Mouse (Mus musculus): ENCODE results near the gene Hunk.

Hunk gene

GRCm38 (mm10) chr16:90386514-90387160, 824 bp downstream of the Hunk start:
- peak overlapping the region; percentile 95 for H3K4me3 ChIP-seq (replicated peaks; ENCODE audit: low read length)
- H3K27me3 ChIP-seq (ENCODE audit: insufficient read depth, low read length), result peaks cover 62% of the 10 kb centered on the region
- peaks cover 51% of the 10 kb centered on the region for H3K4me1 ChIP-seq (replicated peaks; ENCODE audit: low read depth, low read length)
- peaks cover 9% of the 10 kb centered on the region; the same call in 1 of the 2 replicates for H3K9me3 ChIP-seq (ENCODE audit: low read length)
- peaks cover 8% of the 10 kb centered on the region; the same call in 1 of the 2 replicates for H3K36me3 ChIP-seq (ENCODE audit: insufficient read depth, low read length)
- TF ChIP-seq NANOG (IDR thresholded peaks at IDR 0.05; ENCODE audit: borderline replicate concordance, low read length) (no peak), CTCF (conservative IDR thresholded peaks at IDR 0.05; ENCODE audit: low read length) (peak; percentile 38), POU5F1 (IDR thresholded peaks at IDR 0.05; ENCODE audit: borderline replicate concordance, low read length) (no peak)

GRCm38 (mm10) chr16:90387161-90387671, 1.4 kb downstream of the Hunk start:
- Histone ChIP-seq H3K4me3 (replicated peaks; ENCODE audit: low read length) (peak overlapping the region; percentile 95), H3K9me3 (ENCODE audit: low read length) (peaks cover 6% of the 10 kb centered on the region; the same call in 1 of the 2 replicates), H3K27me3 (ENCODE audit: insufficient read depth, low read length) (peaks cover 59% of the 10 kb centered on the region), H3K36me3 (ENCODE audit: insufficient read depth, low read length) (peaks cover 9% of the 10 kb centered on the region; the same call in 1 of the 2 replicates), H3K4me1 (replicated peaks; ENCODE audit: low read depth, low read length) (peaks cover 53% of the 10 kb centered on the region)
- TF ChIP-seq CTCF (conservative IDR thresholded peaks at IDR 0.05; ENCODE audit: low read length), result no peak
- TF ChIP-seq POU5F1 (IDR thresholded peaks at IDR 0.05; ENCODE audit: borderline replicate concordance, low read length), result no peak
- TF ChIP-seq NANOG (IDR thresholded peaks at IDR 0.05; ENCODE audit: borderline replicate concordance, low read length), result no peak

GRCm38 (mm10) chr16:90387961-90388360, 2.1 kb downstream of the Hunk start:
- 0 out of 2 replicates have a peak, but pooled peaks cover 4% of the 10 kb centered on the region for H3K9me3 ChIP-seq (ENCODE audit: low read length)
- H3K27me3 ChIP-seq (ENCODE audit: insufficient read depth, low read length), result peaks cover 52% of the 10 kb centered on the region
- peaks cover 9% of the 10 kb centered on the region; the same call in 1 of the 2 replicates for H3K36me3 ChIP-seq (ENCODE audit: insufficient read depth, low read length)
- peaks cover 58% of the 10 kb centered on the region for H3K4me1 ChIP-seq (replicated peaks; ENCODE audit: low read depth, low read length)
- TF ChIP-seq CTCF (conservative IDR thresholded peaks at IDR 0.05; ENCODE audit: low read length), result no peak
- no peak for TF ChIP-seq POU5F1 (IDR thresholded peaks at IDR 0.05; ENCODE audit: borderline replicate concordance, low read length)
- TF ChIP-seq NANOG (IDR thresholded peaks at IDR 0.05; ENCODE audit: borderline replicate concordance, low read length), result no peak
- H3K4me3 ChIP-seq (replicated peaks; ENCODE audit: low read length), result no peak overlapping the region

- H3K9me3 ChIP-seq (ENCODE audit: low read length), result 0 out of 2 replicates have a peak, but pooled peaks cover 4% of the 10 kb centered on the region
- TF ChIP-seq CTCF (conservative IDR thresholded peaks at IDR 0.05; ENCODE audit: low read length) (no peak), POU5F1 (IDR thresholded peaks at IDR 0.05; ENCODE audit: borderline replicate concordance, low read length) (no peak), NANOG (IDR thresholded peaks at IDR 0.05; ENCODE audit: borderline replicate concordance, low read length) (no peak)
- H3K4me3 ChIP-seq (replicated peaks; ENCODE audit: low read length), result no peak overlapping the region
- H3K27me3 ChIP-seq (ENCODE audit: insufficient read depth, low read length), result peaks cover 39% of the 10 kb centered on the region
- peaks cover 9% of the 10 kb centered on the region; the same call in 1 of the 2 replicates for H3K36me3 ChIP-seq (ENCODE audit: insufficient read depth, low read length)
- peaks cover 63% of the 10 kb centered on the region for H3K4me1 ChIP-seq (replicated peaks; ENCODE audit: low read depth, low read length)
Measured at GRCm38 (mm10) chr16:90389103-90389750, 3.4 kb downstream of the Hunk start.

GRCm38 (mm10) chr16:90390731-90391130, 4.9 kb downstream of the Hunk start:
- Histone ChIP-seq H3K9me3 (ENCODE audit: low read length) (0 out of 2 replicates have a peak, but pooled peaks cover 4% of the 10 kb centered on the region), H3K4me1 (replicated peaks; ENCODE audit: low read depth, low read length) (peaks cover 52% of the 10 kb centered on the region), H3K4me3 (replicated peaks; ENCODE audit: low read length) (no peak overlapping the region; the same call in 1 of the 2 replicates), H3K36me3 (ENCODE audit: insufficient read depth, low read length) (peaks cover 9% of the 10 kb centered on the region; the same call in 1 of the 2 replicates), H3K27me3 (ENCODE audit: insufficient read depth, low read length) (peaks cover 26% of the 10 kb centered on the region)
- TF ChIP-seq NANOG (IDR thresholded peaks at IDR 0.05; ENCODE audit: borderline replicate concordance, low read length) (no peak), CTCF (conservative IDR thresholded peaks at IDR 0.05; ENCODE audit: low read length) (no peak), POU5F1 (IDR thresholded peaks at IDR 0.05; ENCODE audit: borderline replicate concordance, low read length) (no peak)

- TF ChIP-seq CTCF (conservative IDR thresholded peaks at IDR 0.05; ENCODE audit: low read length) (no peak), POU5F1 (IDR thresholded peaks at IDR 0.05; ENCODE audit: borderline replicate concordance, low read length) (no peak), NANOG (IDR thresholded peaks at IDR 0.05; ENCODE audit: borderline replicate concordance, low read length) (no peak)
- 0 out of 2 replicates have a peak, but pooled peaks cover 4% of the 10 kb centered on the region for H3K9me3 ChIP-seq (ENCODE audit: low read length)
- no peaks in the 10 kb centered on the region for H3K27me3 ChIP-seq (ENCODE audit: insufficient read depth, low read length)
Measured at GRCm38 (mm10) chr16:90394761-90395160, 8.9 kb downstream of the Hunk start.

GRCm38 (mm10) chr16:90395996-90396556, 10.3 kb downstream of the Hunk start:
- Histone ChIP-seq H3K36me3 (ENCODE audit: insufficient read depth, low read length) (peaks cover 6% of the 10 kb centered on the region; the same call in 1 of the 2 replicates), H3K4me1 (replicated peaks; ENCODE audit: low read depth, low read length) (peaks cover 28% of the 10 kb centered on the region), H3K4me3 (replicated peaks; ENCODE audit: low read length) (no peak overlapping the region), H3K27me3 (ENCODE audit: insufficient read depth, low read length) (no peaks in the 10 kb centered on the region), H3K9me3 (ENCODE audit: low read length) (0 out of 2 replicates have a peak, but pooled peaks cover 4% of the 10 kb centered on the region)
- TF ChIP-seq NANOG (IDR thresholded peaks at IDR 0.05; ENCODE audit: borderline replicate concordance, low read length) (no peak), CTCF (conservative IDR thresholded peaks at IDR 0.05; ENCODE audit: low read length) (no peak), POU5F1 (IDR thresholded peaks at IDR 0.05; ENCODE audit: borderline replicate concordance, low read length) (no peak)

More at GRCm38 (mm10) chr16:90394761-90395160, 8.9 kb downstream of the Hunk start:
- Histone ChIP-seq H3K36me3 (ENCODE audit: insufficient read depth, low read length) (peaks cover 6% of the 10 kb centered on the region; the same call in 1 of the 2 replicates), H3K4me1 (replicated peaks; ENCODE audit: low read depth, low read length) (peaks cover 35% of the 10 kb centered on the region), H3K4me3 (replicated peaks; ENCODE audit: low read length) (no peak overlapping the region)

- Histone ChIP-seq H3K4me1 (replicated peaks; ENCODE audit: low read depth, low read length) (peaks cover 32% of the 10 kb centered on the region), H3K4me3 (replicated peaks; ENCODE audit: low read length) (no peak overlapping the region), H3K9me3 (ENCODE audit: low read length) (no peaks in the 10 kb centered on the region), H3K27me3 (ENCODE audit: insufficient read depth, low read length) (no peaks in the 10 kb centered on the region), H3K36me3 (ENCODE audit: insufficient read depth, low read length) (no peaks in the 10 kb centered on the region; the same call in 1 of the 2 replicates)
- TF ChIP-seq CTCF (conservative IDR thresholded peaks at IDR 0.05; ENCODE audit: low read length), result no peak
- TF ChIP-seq POU5F1 (IDR thresholded peaks at IDR 0.05; ENCODE audit: borderline replicate concordance, low read length), result no peak
- TF ChIP-seq NANOG (IDR thresholded peaks at IDR 0.05; ENCODE audit: borderline replicate concordance, low read length), result no peak
Measured at GRCm38 (mm10) chr16:90396882-90397281, 11.1 kb downstream of the Hunk start.

Measured in E14TG2a.4 (cell line).